Mouse (Mus musculus) thymus, adult 18-20 months (tissue): ENCODE measurements around the gene Cdc25b.

Source experiments
- DNase-seq, 2 experiments: peaks; one replicate each; pipeline ENCODE4 v3.0.0; 2022; ENCODE audit warnings: mixed read lengths in 2 of 2

Cdc25b gene

GRCm38 (mm10) chr2:131232558-131232957 lies 45.8 kb downstream of the Cdc25b start:
- no peak for DNase-seq

- DNase-seq: peak; percentile 91 to 92
These were observed 46.8 kb downstream of the Cdc25b start, which contains the start of gene Mavs for GRCm38 (mm10) chr2:131233307-131234126. Gene Mavs, plus strand, starts transcription at chr2:131234063.

- DNase-seq: no peak
These were observed 47.4 kb downstream of the Cdc25b start for GRCm38 (mm10) chr2:131234127-131234650.

- no peak for DNase-seq
These were observed 48.4 kb downstream of the Cdc25b start for GRCm38 (mm10) chr2:131234970-131235635.

- DNase-seq: no peak
These were observed 55.4 kb downstream of the Cdc25b start for GRCm38 (mm10) chr2:131242180-131242579.

- DNase-seq: no peak
These were observed 56.2 kb downstream of the Cdc25b start for GRCm38 (mm10) chr2:131242929-131243328.
